In the genomic region with DNA sequence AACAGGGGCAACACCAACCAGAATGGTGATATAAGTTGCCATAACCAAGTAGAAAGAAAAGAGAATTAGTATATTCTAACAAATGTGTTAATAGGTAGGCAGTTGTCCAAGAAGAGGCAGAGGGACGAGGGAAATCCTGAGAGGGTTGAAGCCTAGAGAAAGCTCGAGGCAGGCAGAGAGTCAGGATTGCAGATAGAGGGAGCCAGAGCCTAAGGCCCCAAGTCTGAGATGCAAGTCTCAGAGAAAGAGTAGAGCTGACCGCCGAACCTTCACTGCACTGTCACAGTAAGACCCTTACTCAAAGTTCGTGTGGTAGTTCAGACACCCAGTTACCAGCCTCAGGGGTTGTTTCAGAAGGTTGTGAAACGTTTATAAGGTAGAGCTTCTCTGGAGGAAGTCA, we compare ENCODE assay signal across 18 mouse cellular contexts.
A peak's percentile ranks its signal among the peaks of the same experiment; 100 is the strongest.
DNase-seq lines count a peak whose midpoint lies in the region; ATAC-seq and TF ChIP-seq lines count a peak whose summit lies in the region.
"Had no signal": no experiment of that assay in that cellular context is flagged by ENCODE, and none has a peak within 500 bp of the region (broad histone marks: within the 10 kb centered on the region; RNA-seq: fewer than 3 reads in every experiment).

No protein-coding gene starts in this region.

- H3K4me1 ChIP-seq in embryonic facial prominence, embryonic 10.5 days, result no peaks in the 10 kb centered on the region
- H3K4me1 ChIP-seq: heart, embryonic 15.5 days; limb, embryonic 13.5 days; stomach, embryonic 15.5 days had no signal

- no peak overlapping the region for H3K27ac ChIP-seq in left cerebral cortex, adult 2 months
- H3K27ac ChIP-seq in embryonic facial prominence, embryonic 10.5 days (replicated peaks), result no peak overlapping the region
- H3K27ac ChIP-seq: heart, embryonic 15.5 days; limb, embryonic 13.5 days; stomach, embryonic 15.5 days had no signal

- H3K9me3 ChIP-seq in embryonic facial prominence, embryonic 10.5 days, result no peaks in the 10 kb centered on the region
- H3K9me3 ChIP-seq: heart, embryonic 15.5 days; limb, embryonic 13.5 days; stomach, embryonic 15.5 days had no signal

- peak; percentile 64 for ATAC-seq in frontal cortex, adult (ENCODE audit: low TSS enrichment)
- ATAC-seq: CD4-positive, CD25-positive, alpha-beta regulatory T cell, adult 4 months; inflammation-experienced regulatory T-cells, adult 6 months; Patski had no signal

- peak; percentile 66 for TF ChIP-seq CTCF in left cerebral cortex, adult 2 months (IDR thresholded peaks at IDR 0.05)

- intact Hi-C loops in left cerebral cortex, adult 2 months (cut with DNase I), result loop anchor here (5.0 kb wide), 1 partner anchor 237 kb away; no protein-coding TSS in a partner anchor
- intact Hi-C loops in left cerebral cortex, postnatal 10 days (cut with DNase I), result no loop called here

- no peaks in the 10 kb centered on the region for H3K36me3 ChIP-seq in embryonic facial prominence, embryonic 10.5 days (replicated peaks)
- H3K36me3 ChIP-seq: heart, embryonic 15.5 days; limb, embryonic 13.5 days; stomach, embryonic 15.5 days had no signal

- H3K27me3 ChIP-seq in embryonic facial prominence, embryonic 10.5 days (replicated peaks; ENCODE audit: low read depth, poor library complexity, severe bottlenecking), result no peaks in the 10 kb centered on the region
- H3K27me3 ChIP-seq: heart, embryonic 15.5 days; limb, embryonic 13.5 days; Patski; stomach, embryonic 15.5 days had no signal

- DNase-seq in frontal cortex, postnatal 25 days (ENCODE audit: low spot score in 2 of 2), result no peak
- DNase-seq in left cerebral cortex, adult 2 months (ENCODE audit: extremely low spot score in 1 of 2, low spot score in 2 of 2), result no peak
- no peak for DNase-seq in left cerebral cortex, postnatal 10 days (ENCODE audit: extremely low spot score in 1 of 2, low spot score in 2 of 2)
- peak; percentile 3 for DNase-seq in ES-CJ7 (ENCODE audit: low read depth, low spot score)
- DNase-seq in embryonic facial prominence, embryonic 10.5 days (ENCODE audit: low spot score), result peak; percentile 8
- DNase-seq in ovary, adult 18-20 months (ENCODE audit: low spot score), result no peak
- DNase-seq in ovary, postnatal 10 days (ENCODE audit: low spot score), result no peak
- DNase-seq: kidney, postnatal 10 days; lung, adult 2 months; right cerebral cortex, postnatal 25 days had no signal

- H3K4me3 ChIP-seq in left cerebral cortex, adult 2 months, result no peak overlapping the region
- H3K4me3 ChIP-seq in embryonic facial prominence, embryonic 10.5 days, result no peak overlapping the region
- H3K4me3 ChIP-seq: erythroblast, embryonic 14.5 days; heart, embryonic 15.5 days; limb, embryonic 13.5 days; stomach, embryonic 15.5 days had no signal

- WGBS in embryonic facial prominence, embryonic 10.5 days, result 59% methylated on average over 6 of the region's 6 CpGs

Comparison
In these comparisons a context has a peak if more than half of its experiments do, and no peak if none do; other contexts are left out.
1. DNase-seq: peak in ES-CJ7 (single experiment) and embryonic facial prominence, embryonic 10.5 days (single experiment); none in frontal cortex, postnatal 25 days (0 of 2), left cerebral cortex, adult 2 months (0 of 2), left cerebral cortex, postnatal 10 days (0 of 2), ovary, adult 18-20 months (single experiment) and ovary, postnatal 10 days (single experiment).